Mouse (Mus musculus) brain, embryonic 18.5 days (tissue): ENCODE data around the gene Mrpl36.
A peak's percentile ranks its signal among the peaks of the same experiment; 100 is the strongest.

Experiments
- DNase-seq: peaks from one replicate; pipeline ENCODE4 v3.0.0-alpha.2; 2012; ENCODE audit warnings: low read depth, low spot score

The Mrpl36 gene

DNA sequence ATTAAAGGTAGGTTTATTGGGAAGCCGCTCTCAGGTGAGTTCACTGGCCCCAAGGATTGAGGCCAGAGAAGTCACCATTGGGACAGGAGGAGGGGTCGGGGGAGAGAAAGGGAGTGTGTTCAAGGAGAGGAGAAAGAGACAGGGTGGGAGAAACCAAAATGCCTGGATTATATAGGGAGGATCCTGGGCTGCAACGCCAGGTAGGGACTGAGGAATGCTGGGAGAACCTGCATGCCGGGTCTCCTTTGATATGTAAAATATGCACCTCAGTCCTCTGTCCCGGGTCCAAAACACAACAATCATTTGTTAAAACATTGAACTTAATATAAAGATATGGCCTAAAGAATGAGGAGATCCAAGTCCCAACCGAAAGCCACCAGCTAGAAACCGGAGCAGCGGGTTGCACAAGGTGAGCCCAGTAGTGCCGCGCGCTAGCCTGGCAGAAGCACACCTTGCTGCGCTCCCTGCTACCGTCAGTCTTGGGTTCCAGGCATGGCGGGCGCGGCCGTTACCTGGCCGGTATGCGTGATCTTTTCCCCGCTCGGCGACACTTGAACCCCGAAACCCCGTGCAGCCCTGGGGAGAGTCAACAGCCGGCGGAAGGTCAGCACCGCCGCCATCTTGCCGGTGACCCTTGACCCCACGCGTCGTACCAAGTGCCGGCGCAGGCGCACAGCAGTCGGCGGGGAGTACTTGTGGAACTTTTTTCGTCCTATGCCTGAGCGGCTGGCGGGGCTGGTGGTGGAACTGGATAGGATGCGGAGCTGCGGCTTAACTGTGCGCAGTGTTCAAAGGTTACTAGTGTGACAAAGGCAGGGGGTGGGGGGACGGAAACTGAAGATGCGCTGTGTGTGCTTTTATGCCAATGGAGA is at the start of gene Mrpl36, which contains the start of gene Ndufs6:
Gene Mrpl36 (plus strand): TSS at position 687 of the 872 bp plus-strand sequence.
Gene Ndufs6 (minus strand): TSS at position 716 of the 872 bp plus-strand sequence.
- DNase-seq, result peak; percentile 77

DNA sequence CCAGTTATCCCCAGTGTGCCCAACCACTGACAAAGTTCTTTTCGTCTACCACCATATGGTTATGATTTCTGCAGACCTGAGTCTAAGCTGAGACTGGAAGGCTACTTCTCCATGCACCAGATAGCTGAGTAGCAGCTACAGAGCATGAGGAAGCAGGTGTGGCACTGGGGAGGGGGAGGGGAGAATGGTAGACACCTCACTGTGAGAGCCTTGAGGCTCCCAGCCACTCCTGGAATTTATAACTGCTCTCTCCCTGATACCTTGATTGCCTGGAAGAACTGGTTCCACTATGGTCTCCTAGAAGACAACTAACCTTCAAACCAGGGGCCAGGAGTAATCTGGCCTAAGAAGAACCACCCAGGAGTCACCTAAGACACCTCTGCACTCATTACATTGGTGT is 49.1 kb upstream of the Mrpl36 start:
- no peak for DNase-seq

DNA sequence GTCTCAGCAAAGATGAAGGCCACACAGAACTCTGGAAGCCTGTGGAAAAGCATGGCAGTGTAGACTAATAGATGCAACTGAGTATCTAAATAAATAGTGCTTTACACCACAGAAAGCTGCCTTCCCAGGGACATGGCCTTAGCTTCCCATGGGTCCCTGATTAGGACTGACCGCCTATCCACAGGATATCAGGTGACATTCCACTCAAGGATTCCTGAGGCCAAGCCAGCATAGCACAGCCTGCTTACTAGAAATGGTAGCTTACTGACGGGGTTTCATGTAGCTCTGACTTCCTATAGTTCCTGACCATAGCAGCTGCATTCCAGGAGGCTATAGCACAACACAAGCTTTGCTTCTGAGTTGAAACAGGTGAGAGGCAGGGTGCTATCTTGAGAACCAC is 45.9 kb upstream of the Mrpl36 start:
- DNase-seq, result no peak

DNA sequence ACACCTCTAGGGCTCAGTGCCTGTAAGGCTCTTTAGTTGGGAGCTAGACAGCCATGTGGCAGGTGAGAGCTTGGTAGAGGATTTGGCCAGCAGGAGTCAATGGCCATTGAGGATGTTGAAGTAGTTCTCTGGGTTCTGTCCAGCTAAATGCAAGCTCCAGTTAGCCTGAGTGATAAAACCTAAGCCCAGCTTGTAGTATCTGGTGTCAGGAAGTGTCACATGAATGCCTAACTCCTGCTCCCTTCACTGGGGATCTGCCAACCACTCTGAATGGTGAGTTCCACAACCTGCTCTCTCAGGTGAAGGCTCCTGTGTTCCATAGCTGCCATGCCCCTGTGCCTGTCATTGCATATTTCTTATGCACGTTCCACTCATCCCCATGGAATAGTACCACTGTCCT is 44.8 kb upstream of the Mrpl36 start:
- DNase-seq, result no peak

DNA sequence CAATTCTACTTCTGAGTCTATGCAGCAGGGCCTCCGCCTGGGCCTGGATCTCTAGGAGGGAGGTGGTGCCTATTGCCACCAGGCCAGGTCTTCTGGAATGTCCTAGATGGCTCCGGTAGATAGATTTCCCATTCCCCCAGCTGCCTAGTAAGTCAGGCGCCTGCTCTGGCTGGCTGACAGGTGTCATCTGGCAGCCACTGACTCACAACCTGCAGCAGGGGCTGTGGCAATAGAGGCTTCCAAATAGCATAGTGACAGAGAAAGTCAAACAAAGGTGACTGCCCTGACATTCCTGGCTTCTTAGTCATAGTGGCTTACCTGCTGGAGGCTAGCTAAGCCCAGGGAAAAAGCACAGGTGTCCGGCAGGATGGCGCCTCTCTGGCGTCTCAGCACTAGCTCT is 38.1 kb upstream of the Mrpl36 start:
- no peak for DNase-seq

DNA sequence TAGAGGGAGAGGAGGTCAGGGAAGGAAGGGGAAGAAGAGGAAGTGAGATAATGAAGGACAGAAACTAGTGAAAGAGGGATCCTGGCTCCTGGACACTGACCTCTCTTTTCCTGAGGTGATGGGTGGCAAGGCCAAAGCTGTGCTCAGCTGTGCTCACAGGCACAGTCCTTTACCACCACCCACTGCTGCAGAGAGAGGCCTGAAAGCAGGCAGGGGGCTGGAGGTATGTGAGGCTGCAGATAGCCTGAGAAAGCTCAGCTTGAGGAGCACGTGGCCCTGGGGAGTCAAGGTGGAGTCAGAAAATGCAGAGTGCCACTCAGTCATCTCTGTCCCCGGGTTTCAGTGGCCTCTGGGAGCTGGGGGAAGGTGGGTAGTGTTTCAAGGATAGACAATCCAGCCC is 37.2 kb upstream of the Mrpl36 start:
- DNase-seq, result no peak

DNA sequence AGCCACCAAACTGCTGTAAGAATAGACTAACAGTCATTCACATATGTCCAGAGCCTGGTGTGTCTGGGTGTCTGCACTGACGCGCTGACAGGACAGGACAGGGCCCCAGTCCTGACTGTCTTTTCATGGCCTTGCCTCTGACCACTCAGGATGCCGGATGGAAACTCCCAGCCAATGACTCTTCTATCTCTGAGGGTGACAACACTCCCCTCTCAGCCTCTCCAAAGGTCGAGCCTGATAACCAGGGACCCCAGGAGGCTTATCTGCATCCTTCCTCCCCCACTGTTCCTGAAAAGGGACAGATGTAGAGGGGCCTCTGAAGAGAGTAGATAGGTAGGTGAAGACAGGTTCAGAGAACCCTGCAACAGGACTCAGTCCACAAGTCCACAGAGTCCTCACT is 29.6 kb upstream of the Mrpl36 start:
- DNase-seq, result no peak

DNA sequence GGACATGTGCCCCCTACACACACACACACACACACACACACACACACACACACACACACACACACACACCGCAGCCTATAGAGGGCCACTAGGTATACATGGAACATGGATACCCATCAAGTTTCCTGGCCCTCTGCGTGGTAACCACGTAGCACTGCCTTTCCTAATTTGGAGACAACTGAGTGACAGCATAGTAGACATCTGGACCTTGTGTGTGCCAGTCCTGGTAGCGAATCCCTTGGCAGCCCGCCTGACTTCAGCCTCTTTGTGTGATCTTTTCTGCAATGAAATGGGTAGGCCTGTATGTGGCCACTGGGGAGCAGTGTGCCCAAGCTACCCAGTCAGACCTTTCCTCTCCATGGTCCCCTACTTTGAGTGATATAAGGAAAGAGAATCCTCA is 29.0 kb upstream of the Mrpl36 start:
- no peak for DNase-seq

DNA sequence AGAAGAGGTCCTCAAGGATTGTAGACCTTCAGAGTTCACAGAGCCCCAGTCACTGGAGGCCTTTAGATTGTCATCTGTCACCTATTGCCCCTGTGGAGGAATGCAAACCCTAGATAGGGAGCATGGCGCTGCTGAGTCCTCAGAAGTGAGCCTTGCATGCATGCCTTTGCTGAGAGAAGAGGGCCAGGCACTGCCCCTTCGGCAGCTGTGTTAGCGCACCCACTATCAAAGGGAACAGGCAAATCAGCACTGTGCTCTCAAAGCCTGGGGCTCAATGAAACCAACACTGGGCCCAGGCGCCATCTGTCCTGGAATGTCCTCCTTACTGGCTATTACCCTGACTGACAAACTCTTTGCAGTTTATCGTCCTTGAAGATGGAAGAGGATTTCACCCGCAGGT is 23.6 kb upstream of the Mrpl36 start:
- DNase-seq, result no peak

DNA sequence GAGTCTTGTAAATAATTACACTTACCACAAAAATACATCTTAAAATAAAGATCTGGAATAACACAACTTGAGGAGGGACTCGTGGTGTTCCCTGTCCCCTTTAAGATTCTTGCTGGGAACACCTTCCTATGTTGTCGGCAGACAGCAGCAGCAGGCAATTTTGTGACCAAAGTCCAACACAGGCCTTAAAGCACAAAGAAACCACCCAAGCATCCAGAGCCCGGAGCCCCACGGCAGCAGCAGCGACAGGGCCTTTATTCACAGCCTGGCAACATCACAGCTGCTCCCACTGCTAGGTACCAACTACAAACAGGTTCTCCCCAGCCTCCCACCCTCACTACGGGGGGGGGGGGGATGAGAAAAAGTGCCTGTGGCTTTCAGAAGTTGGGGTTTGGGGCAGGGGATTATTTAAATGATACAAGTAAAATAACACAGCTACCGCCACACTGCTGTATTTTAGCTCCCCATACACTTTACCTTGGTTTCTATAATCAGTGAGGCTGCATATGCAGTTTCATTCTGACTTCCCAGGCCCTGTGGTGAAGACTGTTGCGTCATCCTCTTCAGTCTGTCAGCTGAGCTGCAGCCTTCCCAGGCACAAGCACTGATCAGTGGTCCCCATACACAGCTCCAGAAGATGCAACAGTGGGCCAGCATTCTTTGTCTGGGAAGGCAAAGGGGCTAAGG is 22.8 kb upstream of the Mrpl36 start:
- no peak for DNase-seq

DNA sequence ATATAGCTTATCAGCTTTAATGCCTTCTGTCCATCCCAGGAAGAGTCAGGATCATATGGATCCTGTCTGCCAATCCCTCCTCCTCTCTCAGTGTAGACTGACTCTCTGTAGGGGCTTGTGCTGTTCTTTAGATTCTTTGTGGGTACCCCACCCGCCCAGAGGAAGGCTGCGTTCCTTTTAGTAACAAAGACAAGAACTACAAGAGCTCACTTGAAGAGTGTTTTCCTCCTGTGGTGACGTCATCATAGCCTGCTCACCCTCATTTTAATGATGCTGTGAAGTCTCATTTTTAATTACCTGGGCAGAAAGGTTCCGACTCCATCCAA is 22.3 kb upstream of the Mrpl36 start:
- no peak for DNase-seq

DNA sequence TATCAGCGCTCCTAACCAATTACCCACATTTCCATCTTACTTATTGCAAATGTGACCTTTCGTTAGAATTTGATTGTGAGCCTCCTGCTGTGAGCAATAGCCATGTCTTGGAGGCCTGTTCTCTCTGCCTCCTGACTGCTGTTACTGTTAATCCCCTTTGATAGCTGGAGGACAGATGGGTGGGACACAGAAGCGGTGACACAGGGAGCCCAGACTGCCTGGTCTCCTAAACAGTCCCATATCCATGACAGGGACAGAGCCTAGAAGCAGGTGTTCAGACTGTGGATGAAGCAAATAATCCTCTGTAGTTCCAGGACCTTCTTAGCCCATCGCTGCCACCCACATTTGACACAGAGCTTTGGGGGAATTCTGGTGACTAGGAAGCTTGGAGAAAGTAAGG is 21.9 kb upstream of the Mrpl36 start:
- DNase-seq, result no peak

DNA sequence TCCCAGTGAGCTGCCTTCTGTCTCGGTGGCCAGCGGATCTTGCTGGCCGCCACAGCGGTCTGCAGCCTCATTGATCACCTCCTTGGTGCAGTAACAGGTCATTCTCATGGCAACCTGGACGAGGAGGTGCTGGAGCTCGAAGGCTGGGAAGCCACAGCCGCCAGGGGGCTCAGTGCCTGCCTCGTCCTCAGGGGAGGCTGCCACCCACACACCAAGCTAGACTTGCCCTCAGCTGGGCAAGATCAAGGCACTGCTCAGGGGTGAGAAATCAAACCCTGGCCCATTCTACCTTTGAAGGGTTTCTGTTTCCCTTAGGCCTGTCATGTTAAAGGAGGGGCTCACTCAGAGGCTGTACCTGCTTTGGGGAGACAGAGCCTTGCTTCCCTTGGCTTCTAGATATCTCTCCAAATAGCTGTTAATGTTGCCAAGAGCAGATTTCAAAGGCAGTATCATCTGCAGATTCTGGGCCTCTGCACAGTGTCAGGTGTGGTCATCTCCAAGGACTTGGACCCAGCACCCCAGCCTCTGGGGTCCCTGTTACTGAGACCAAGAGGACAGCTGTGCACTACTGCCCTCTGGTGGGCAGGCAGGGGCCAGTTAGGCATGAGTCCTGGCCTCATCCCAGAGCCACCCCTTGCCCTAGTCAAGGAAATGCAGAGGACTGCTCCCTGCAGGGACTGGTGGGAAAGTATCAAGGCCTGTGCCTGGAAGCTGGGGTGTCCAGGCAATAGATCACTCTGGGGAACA is 18.0 kb upstream of the Mrpl36 start:
- DNase-seq, result no peak

DNA sequence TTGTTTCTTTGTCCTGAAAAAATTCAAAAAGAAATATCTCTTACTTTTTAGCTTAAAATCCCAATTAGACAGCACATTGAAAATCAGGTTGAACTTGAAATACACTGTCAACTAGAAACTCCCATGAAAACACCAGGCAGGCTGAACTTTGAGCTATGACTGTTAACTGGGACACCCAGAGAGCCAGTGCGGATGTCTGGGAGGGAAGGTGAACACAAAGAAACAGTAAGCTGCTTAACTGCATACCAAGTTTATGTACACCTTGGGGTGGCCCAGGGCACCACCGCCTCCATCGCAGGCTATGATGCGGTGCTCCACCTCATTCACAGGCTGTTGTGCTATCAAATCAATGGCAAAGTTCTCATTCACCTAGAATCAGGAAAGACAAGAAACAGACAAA is 8.3 kb upstream of the Mrpl36 start:
- no peak for DNase-seq

DNA sequence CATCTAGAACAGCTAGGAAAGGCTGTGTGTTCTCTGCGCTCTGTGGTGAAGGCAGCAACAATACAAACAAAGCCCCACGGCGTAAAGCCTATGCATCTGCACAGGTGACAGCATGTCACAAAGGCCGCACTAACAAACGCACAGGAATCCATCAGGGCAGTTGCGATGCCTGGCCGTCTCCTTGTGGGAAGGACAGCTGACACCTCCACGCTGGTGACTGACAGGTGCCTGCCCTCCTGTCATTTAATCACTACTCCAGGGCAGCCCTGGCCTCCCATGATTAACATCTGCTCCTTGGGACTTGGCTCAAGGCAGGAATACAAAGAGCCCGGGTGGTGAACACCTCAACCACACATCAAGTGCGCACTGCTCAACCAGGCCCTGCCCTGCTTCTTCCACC is 5.7 kb upstream of the Mrpl36 start:
- no peak for DNase-seq

DNA sequence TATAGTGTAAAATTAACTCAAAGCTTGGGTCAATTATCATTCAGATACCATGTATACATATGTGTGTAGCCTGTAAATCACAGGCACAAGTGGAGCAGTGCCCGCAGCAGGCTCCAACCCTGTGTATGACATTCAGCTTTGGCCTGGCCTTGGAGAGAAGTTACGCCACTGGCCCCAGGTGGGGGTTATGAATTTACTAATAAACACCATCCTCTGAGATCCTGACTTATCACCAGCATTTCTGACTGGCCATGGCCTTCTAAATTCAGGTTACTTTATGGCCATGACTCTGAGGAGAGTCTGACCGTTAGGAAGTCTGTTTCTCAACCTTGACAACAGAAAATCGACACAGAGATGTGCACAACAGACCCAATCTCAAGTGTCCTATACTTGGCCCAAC is 4.9 kb upstream of the Mrpl36 start:
- no peak for DNase-seq

DNA sequence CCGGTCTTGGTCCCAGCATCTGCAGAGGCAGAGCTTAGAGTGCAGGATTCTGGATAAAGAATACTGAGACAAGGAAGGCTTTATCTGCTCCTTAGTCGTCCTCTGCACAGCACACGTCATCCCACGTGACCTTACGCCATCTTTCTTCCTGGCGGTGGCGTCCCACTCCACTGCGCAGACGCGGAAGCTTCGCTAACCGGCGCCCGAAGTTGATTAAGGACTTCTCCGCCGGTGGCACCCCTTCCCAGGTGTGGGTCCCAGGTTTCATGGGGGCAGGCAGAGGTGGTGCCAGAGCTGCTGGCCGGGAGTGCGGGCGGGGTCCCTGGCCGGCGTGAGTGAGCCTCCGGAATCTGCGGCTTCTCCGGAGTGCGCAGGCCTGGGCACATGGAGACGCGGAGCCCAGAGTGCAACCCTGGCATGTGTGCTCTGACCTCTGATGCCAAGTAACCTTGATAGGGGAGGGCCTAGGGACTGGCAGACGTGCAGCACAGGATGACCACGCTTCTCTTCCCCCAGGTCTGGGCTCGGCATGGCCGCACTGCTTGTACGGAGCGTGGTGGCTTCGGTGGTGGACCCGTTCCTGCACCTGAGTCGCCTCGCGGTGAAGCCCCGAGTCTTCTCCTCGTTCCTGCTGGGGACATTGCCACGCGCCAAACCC is 2.7 kb downstream of the Mrpl36 start:
- DNase-seq, result peak; percentile 74

DNA sequence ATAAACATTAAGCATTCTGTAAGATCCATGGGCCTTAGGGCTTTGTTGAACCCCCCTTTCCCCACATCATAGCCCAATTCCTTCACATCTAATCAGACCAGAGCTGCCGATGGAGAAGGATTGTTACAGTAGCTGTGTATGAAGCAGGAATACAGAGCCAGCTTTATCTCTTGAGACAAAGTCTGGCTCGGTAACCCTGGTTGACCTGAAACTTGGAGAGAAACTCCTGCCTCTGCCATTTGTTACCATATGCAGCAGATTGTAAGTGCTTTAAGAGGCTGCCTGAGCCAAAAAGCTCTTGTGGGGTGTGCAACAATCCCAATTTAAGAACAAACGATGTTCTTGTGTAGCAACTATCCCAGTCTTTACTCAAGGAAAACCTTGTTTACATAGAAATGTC is 3.4 kb downstream of the Mrpl36 start:
- no peak for DNase-seq

DNA sequence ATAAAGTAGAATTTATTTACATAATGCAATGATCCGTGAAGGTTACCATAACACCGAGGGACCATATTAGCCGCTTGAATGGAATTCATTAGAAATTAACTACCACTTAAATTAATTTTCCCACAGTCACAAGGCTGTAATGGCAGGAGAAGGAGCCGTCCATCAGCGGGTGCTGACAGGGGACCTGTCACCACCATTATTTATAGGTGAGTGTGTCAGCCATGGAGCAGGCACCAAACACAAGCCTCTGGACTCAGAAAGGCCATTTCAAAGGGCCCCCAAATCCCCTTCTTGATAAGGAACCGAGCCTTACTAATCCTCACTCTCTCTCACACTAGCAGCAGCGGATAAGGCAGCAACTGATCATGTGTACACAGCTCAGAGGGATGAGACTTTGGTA is 8.4 kb downstream of the Mrpl36 start:
- no peak for DNase-seq

DNA sequence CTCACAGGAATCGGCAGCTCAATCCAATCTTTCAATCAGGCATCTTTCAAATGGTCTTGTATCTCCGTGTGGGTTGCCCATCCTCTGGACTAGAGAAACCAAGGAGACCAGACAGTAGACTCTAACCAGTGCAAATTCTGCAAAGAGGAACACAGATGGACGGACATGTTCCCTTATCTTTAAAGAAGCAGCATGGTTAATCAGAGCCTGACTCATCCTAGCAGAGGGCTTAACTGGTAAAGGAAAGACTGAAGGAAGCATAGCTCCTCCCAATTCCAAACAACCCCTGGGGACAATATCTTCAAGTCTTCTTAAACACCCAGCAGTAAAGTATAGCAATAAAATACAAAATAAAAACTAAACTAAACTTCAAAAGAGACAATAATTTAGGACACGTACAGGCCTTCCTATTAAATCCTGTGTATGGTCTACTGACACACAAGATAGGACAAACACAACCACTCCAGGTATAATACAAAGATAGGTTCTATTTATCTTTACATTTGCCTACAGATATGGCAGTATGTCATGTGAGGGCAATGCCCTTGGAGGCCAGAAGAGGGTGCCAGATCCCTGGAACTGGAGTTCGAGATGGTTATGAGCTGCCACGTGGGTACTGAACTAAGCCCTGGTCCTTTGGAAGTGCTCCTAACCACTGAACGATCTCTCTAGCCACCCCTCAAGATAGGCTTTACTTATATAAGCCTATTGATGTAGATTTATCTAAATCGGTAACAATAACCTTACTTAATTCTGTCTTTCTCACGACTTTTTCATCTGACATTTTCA is 17.0 kb downstream of the Mrpl36 start:
- DNase-seq, result no peak

DNA sequence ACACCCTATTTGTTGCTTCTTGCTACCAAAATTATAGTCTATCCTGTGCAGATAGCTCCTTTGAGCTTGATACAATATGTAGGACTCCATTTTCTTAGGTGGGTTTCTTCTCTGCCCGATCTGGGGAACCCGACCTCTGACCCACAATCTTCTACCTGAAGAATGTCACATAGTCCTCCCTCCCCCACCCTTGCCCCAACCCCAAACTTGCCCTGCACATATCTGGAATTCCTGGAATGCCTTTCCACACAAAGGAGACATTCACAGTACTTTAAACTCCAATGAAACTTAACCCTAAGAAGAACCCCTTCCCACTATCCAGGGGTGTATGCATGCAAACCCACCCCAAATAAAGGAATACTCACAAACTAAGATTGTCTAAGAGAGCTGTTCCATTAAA is 17.8 kb downstream of the Mrpl36 start:
- DNase-seq, result no peak
